Mouse (Mus musculus): ENCODE data around the gene Neo1. TPM values are rescaled to one million over a fixed set of nuclear protein-coding genes. Genes with fewer than 3 reads are reported as not detected.

Gene Neo1
- total and polyA plus RNA-seq, 3 experiments: 0.85 to 2.1 (median 1.4) TPM

- Histone ChIP-seq H3K36me3 (replicated peaks in 1 of 2; ENCODE audit: control insufficient read depth in 1 of 2, insufficient read depth in 1 of 2, low read length in 1 of 2) (no peaks in the 10 kb centered on the region), H3K27me3 (replicated peaks) (no peaks in the 10 kb centered on the region), H3K9ac (ENCODE audit: insufficient read depth, low read depth) (no peak overlapping the region), H3K27ac (ENCODE audit: insufficient read depth, low read depth) (no peak overlapping the region), H3K4me3 (replicated peaks in 1 of 3; ENCODE audit: low read depth in 2 of 3, low read length in 2 of 3, poor library complexity in 1 of 3) (no peak overlapping the region), H3K4me1 (ENCODE audit: control insufficient read depth in 1 of 2, insufficient read depth in 2 of 2) (peaks cover 0 to 9% of the 10 kb centered on the region in 2 experiments; a peak in 1 of 4 replicates), H3K4me2 (ENCODE audit: insufficient read depth, low read depth, poor library complexity, severe bottlenecking) (no peak overlapping the region), H3K79me2 (replicated peaks; ENCODE audit: control insufficient read depth, extremely low read depth, insufficient read depth, poor library complexity, severe bottlenecking) (no peaks in the 10 kb centered on the region), H3K9me3 (replicated peaks; ENCODE audit: low read length) (peaks cover 3% of the 10 kb centered on the region)
- TF ChIP-seq MYC (IDR thresholded peaks at IDR 0.05; ENCODE audit: low read depth, low read length) (no peak), MAFK (IDR thresholded peaks at IDR 0.05; ENCODE audit: insufficient replicate concordance, low read length) (peak; percentile 86), CHD2 (IDR thresholded peaks at IDR 0.05; ENCODE audit: low read length) (no peak), TCF12 (IDR thresholded peaks at IDR 0.05; ENCODE audit: low read depth, low read length) (no peak)
- dilution Hi-C loops (cut with MboI; ENCODE audit: extremely low pct_ligation_motif_present, extremely low pct_unique_long_range_greater_than_20kb, low sequenced_read_pairs): no loop called here
- no peak for DNase-seq (ENCODE audit: extremely low read depth)
- in situ Hi-C loops (cut with MboI; ENCODE audit: low pct_ligation_motif_present, low pct_unique_long_range_greater_than_20kb, low sequenced_read_pairs): no loop called here
Measured at GRCm38 (mm10) chr9:59033492-59033891, 2.7 kb downstream of the Neo1 start.

GRCm38 (mm10) chr9:59024245-59024844 lies 11.9 kb downstream of the Neo1 start:
- dilution Hi-C loops (cut with MboI; ENCODE audit: extremely low pct_ligation_motif_present, extremely low pct_unique_long_range_greater_than_20kb, low sequenced_read_pairs): no loop called here
- Histone ChIP-seq H3K36me3 (replicated peaks in 1 of 2; ENCODE audit: control insufficient read depth in 1 of 2, insufficient read depth in 1 of 2, low read length in 1 of 2) (no peaks in the 10 kb centered on the region), H3K9me3 (replicated peaks; ENCODE audit: low read length) (no peaks in the 10 kb centered on the region), H3K27ac (ENCODE audit: insufficient read depth, low read depth) (no peak overlapping the region), H3K4me3 (replicated peaks in 1 of 3; ENCODE audit: low read depth in 2 of 3, low read length in 2 of 3, poor library complexity in 1 of 3) (no peak overlapping the region), H3K79me2 (replicated peaks; ENCODE audit: control insufficient read depth, extremely low read depth, insufficient read depth, poor library complexity, severe bottlenecking) (no peaks in the 10 kb centered on the region), H3K4me2 (ENCODE audit: insufficient read depth, low read depth, poor library complexity, severe bottlenecking) (no peak overlapping the region), H3K27me3 (replicated peaks) (no peaks in the 10 kb centered on the region), H3K9ac (ENCODE audit: insufficient read depth, low read depth) (no peak overlapping the region), H3K4me1 (ENCODE audit: control insufficient read depth in 1 of 2, insufficient read depth in 2 of 2) (no peaks in the 10 kb centered on the region)
- no peak for DNase-seq (ENCODE audit: extremely low read depth)
- in situ Hi-C loops (cut with MboI; ENCODE audit: low pct_ligation_motif_present, low pct_unique_long_range_greater_than_20kb, low sequenced_read_pairs): no loop called here
- TF ChIP-seq ZNF384 (IDR thresholded peaks at IDR 0.05; ENCODE audit: low read depth, low read length) (no peak), ZMIZ1 (IDR thresholded peaks at IDR 0.05; ENCODE audit: low read depth, low read length) (no peak), POLR2AphosphoS2 (IDR thresholded peaks at IDR 0.05; ENCODE audit: low read depth, low read length) (no peak), NRF1 (IDR thresholded peaks at IDR 0.05; ENCODE audit: low read depth, low read length) (no peak), MAZ (IDR thresholded peaks at IDR 0.05; ENCODE audit: low read depth, low read length) (no peak), UBTF (IDR thresholded peaks at IDR 0.05; ENCODE audit: low read depth, low read length) (no peak), MAFK (IDR thresholded peaks at IDR 0.05; ENCODE audit: insufficient replicate concordance, low read length) (no peak), MXI1 (IDR thresholded peaks at IDR 0.05; ENCODE audit: low read depth, low read length) (no peak), CTCF (conservative IDR thresholded peaks at IDR 0.05 in 1 of 2, IDR thresholded peaks at IDR 0.05 in 1 of 2; ENCODE audit: low read depth in 2 of 2, low read length in 2 of 2) (no peak), BHLHE40 (IDR thresholded peaks at IDR 0.05; ENCODE audit: low read depth, low read length) (no peak), ZC3H11A (IDR thresholded peaks at IDR 0.05; ENCODE audit: low read depth, low read length) (no peak), GABPA (IDR thresholded peaks at IDR 0.05; ENCODE audit: insufficient replicate concordance, low read depth, low read length) (no peak), EP300 (IDR thresholded peaks at IDR 0.05; ENCODE audit: low read length) (no peak), TBP (conservative IDR thresholded peaks at IDR 0.05; ENCODE audit: low read depth, low read length) (no peak), ZKSCAN1 (IDR thresholded peaks at IDR 0.05; ENCODE audit: borderline replicate concordance, low read depth, low read length) (no peak), ETS1 (conservative IDR thresholded peaks at IDR 0.05; ENCODE audit: low read depth, low read length) (no peak), SIN3A (IDR thresholded peaks at IDR 0.05; ENCODE audit: low read length) (no peak), USF2 (conservative IDR thresholded peaks at IDR 0.05; ENCODE audit: low read depth, low read length) (no peak)
